Mouse (Mus musculus): ENCODE measurements around the gene Ankrd49. TPM values are rescaled to one million over a fixed set of nuclear protein-coding genes. Genes with fewer than 3 reads are reported as not detected.

Gene Ankrd49
- total RNA-seq (2021) = 1 to 10 TPM; 7.4 to 7.6 TPM
- long read RNA-seq, experiment 1, partial matches to known transcripts = 0 of 1 reads
- long read RNA-seq, experiment 1, other reads (novel, unspliced or antisense) = 0 of 1 reads
- long read RNA-seq, experiment 2 = 0 reads

DNA sequence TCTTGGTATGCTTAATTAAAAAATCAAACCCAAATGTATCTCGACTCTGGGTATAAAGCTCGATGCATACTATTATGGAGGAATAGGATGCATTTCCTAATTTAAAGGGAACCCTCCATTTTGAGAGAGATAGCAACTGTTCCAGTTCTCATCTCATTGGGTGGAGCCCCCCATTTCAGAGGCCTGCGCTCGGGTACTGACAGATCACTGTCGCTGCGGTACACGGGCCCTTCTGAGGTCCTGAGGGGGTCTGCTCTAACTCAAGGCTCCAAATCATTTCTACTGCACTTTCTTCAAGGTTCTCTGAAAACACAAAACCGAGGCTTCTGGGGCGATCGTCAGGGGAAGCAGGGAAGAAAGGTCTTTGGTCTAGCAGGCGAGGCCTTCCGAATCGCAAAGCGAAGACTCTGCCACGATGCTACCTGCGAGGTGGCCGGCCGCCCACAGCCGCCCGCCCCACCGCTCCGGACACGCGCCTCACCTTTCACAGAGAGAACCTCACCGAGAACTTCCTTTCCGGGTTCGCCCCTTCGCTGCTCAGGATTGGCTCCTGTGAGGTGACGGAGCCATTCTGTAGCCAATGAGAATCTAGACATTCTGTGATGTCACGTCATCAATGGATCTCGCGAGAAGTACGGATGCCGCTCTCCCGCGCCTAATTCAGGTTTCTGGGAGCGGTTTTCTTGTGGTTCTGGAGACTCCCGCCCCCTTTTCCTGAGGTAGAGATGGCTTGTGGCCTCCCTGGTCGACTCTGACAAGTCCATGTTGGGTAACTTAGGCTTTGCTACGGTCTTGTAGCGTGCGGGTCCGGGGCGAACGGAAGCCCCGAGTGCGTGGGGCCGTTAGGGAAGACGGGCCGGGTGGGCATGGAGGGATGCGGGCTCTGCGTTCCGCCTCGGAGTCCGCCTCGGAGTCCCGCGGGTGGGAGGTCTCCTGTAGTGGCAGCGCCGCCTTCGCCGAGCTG is at the start of gene Ankrd49, which contains the start of gene Mre11a:
Ankrd49 (minus strand) TSS at position 818 of the 964 bp plus-strand sequence.
Mre11a (plus strand) TSS at position 616 of the 964 bp plus-strand sequence.
- DNase-seq (ENCODE audit: low spot score) = peak; percentile 96

- DNase-seq (ENCODE audit: low spot score) = no peak
These were observed 47.4 kb upstream of the Ankrd49 start for GRCm38 (mm10) chr9:14832046-14832445.

DNA sequence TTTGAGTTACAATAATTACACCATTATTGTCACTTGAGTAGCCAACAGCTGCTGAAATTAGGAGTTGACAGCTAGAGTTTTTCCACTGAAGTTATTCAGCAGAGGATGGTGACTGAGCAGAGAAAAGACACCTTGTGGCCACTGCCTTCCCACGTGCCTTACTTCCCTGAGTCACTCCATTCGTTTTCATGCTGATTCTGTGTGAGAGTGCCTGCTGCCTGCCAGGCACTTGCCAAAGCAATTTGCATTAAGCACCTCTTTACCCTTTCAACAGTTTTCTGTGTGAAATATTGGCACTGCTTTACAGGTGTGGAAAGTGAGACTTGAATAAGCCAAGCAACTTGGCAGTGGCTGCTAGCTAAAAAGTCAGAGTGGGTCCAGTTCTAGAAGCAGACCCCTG is 43.2 kb upstream of the Ankrd49 start:
- DNase-seq (ENCODE audit: low spot score) = no peak

DNA sequence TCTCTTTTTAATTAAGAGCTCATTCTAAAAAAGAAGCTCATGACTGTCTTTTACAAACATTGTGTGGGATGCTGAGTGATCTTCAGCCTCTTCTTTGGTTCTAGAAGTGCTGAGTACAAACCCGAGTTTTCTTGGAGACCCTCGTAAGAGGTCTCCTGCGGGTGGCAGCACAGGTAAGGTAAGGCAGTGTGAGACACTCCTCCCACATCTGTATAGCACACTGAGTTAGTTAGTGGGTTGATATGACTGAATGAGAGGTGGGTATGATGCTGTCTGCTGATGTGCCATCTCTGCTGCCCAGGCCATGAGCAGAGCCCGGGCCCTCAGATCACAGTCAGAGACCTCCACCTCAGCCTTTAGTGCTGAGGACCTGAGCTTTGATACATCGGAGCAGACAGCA is 40.2 kb upstream of the Ankrd49 start:
- DNase-seq (ENCODE audit: low spot score) = no peak

- DNase-seq (ENCODE audit: low spot score) = no peak
These were observed 36.7 kb upstream of the Ankrd49 start for GRCm38 (mm10) chr9:14821396-14821795.

DNA sequence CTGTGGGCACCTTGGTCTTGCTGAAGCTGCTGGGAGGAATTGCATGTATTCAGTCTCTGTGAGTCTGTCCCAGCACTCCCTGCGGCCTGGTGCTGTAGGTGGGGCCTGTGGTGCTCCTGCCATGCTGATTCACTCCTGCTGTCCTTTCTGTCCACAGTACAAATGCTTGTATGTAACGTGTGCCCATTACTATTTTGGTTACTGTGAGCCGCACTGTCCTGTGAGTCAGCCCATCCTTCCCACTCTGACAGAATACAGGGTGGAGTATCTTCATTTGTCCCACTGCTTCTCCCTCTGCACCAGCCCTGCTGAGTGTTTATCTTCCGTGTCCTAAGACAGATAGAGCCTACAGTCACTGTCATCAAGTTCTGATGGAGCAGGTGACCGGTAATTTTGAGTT is 25.5 kb upstream of the Ankrd49 start:
- no peak for DNase-seq (ENCODE audit: low spot score)

DNA sequence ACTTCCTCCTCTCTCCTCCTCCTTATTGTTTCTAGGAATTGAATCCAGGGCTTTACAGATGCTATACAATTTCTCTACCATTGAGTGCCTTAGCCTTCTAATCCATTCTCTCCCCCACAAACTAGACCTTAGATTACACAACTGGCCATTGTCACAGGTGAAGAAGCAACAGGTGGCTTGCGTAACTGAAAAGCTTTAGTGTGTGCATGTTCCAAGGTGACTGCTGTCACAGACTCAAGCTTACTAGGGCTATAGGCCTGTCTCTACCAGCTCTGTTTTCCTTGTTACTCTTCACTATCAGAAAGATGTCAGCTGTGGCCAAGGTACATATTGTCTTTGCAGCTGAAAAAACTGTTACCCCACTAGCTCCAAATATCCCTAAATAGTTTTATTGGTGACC is 22.1 kb upstream of the Ankrd49 start:
- DNase-seq (ENCODE audit: low spot score) = no peak

GRCm38 (mm10) chr9:14805714-14806113 is 21.1 kb upstream of the Ankrd49 start:
- DNase-seq (ENCODE audit: low spot score) = no peak

DNA sequence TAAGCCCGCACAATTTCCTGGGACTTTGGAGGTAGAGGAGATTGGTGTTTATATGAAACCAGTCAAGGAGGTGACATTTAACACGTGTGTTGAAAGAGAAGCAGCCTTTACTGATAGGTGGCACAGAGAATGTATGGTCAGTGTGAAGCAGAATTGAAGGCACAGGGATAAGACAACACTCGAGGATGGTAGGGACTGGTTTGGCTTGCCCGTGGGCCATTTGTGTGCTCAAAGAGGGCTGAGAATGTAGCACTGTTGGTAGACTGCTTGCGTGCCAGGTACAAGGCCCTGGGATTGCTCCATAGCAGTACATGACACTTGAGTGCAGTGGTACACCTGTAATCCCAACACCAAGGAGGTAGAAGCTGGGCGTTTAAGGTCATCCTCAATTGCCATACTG is 2.7 kb upstream of the Ankrd49 start:
- DNase-seq (ENCODE audit: low spot score) = no peak

DNA sequence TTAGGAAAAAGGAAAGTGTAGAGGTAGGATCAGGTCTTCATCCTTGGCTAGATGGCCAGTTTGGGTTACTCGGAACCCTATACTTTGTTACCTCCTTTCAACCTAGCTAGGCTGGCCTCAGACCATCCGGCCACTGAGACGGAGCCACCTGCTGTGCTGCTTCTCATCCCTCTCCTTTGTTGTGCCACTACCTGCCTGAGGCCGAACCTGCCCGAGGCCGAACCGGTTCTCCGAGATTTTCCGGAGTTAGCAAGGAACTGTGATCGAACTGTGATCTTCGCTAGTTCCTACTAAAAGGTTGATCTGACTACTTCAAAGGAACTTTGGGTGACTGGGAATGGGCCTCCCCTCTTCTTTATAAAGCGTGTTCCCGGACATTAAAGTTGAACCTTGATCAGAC is 6.3 kb downstream of the Ankrd49 start:
- DNase-seq (ENCODE audit: low spot score) = no peak

DNA sequence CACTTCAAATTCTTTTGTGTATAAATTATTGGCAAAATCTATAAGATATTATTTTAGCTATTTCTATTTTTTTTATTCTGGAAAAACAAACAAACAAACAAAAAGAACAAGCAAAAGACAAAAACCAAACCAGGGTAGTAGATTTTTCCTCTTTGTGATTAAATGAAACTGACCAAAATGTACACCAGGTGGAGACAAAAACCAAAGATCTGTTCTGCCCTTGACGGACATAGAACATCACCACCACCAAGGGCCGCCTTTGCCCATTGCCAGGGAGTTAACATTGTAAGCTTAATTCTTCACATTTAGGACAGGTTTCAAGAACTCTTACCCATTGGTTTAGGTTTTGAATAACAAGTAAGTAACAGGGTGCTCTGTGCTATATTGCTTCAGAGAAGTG is 10.8 kb downstream of the Ankrd49 start:
- DNase-seq (ENCODE audit: low spot score) = no peak

DNA sequence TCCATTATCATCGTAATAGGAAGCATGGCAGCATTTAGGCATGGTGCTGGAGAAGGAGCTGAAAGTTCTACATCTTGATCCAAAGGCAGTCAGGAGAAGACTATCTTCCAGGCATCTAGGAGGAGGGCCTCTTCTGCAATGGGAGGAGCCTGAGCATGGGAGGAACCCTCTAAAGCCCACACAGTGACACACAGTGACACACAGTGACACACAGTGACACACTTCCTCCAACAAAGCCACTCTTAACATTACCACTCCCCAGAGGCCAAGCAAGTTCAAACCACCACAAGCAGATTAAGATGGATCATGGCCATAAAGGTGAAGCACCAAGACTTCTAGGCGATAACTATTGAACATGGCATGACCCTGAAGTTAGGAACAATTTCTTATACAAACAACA is 12.6 kb downstream of the Ankrd49 start:
- DNase-seq (ENCODE audit: low spot score) = no peak

DNA sequence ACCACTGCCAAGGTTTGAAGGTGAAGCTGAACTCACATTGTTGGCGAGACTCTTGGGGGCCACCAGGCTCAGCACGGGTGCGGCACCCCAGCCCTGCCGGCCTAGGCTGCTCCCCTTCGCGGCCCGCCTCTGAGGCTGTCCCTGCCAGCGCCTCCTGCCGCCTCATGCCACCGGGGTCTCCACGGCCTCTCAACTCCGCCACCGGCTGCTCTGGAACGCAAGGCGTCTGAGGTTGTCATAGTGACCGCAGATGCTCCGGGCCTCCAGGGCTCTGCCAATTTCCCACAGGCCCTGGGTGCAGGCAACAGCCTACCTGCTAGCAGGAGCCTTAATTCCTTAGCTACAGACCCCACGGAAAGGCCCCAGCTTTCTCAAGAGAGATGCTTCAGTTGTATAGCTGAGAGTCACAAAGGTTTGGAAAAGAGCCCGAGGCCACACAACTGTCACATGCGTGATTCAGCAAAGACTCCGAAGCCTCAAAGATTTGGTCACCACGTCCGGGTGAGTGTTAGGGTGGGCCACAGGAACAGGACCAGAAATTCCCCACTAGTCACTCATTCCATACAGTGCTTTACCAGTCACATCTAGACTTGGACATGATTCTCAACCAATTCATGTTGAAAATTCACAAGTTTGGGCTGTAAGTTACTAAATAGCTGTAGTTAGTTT is 13.7 kb downstream of the Ankrd49 start, which contains the start of gene 1700012B09Rik:
1700012B09Rik (minus strand) TSS at position 228 of the 669 bp plus-strand sequence.
- no peak for DNase-seq (ENCODE audit: low spot score)

- DNase-seq (ENCODE audit: low spot score) = no peak
These were observed 14.8 kb downstream of the Ankrd49 start for GRCm38 (mm10) chr9:14769811-14770210.

DNA sequence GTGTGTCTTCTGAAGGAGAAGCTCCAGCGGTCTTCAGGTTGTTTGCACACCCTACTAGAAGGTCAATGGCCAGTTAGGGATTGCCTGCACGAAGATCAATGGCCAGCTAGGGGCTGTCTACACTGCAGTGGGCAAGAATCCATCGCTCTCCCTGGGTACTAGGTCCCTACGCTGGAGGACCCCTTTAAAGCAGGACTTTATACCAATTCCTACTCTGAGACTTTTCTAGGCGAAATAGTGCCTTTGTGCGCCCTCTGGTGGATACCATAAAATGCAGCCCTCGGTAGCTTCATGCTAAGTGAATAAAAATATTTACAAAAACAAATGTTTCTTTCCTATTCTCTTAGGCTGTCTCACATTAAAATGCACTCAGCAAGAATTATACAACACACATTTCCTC is 19.9 kb downstream of the Ankrd49 start:
- peak; percentile 36 for DNase-seq (ENCODE audit: low spot score)

GRCm38 (mm10) chr9:14759261-14759660 is 25.4 kb downstream of the Ankrd49 start:
- DNase-seq (ENCODE audit: low spot score) = no peak

- no peak for DNase-seq (ENCODE audit: low spot score)
These were observed 26.1 kb downstream of the Ankrd49 start for GRCm38 (mm10) chr9:14758590-14758989.

- DNase-seq (ENCODE audit: low spot score) = no peak
These were observed 30.2 kb downstream of the Ankrd49 start for GRCm38 (mm10) chr9:14754469-14754868.

- DNase-seq (ENCODE audit: low spot score) = no peak
These were observed 30.7 kb downstream of the Ankrd49 start for GRCm38 (mm10) chr9:14753947-14754346.

DNA sequence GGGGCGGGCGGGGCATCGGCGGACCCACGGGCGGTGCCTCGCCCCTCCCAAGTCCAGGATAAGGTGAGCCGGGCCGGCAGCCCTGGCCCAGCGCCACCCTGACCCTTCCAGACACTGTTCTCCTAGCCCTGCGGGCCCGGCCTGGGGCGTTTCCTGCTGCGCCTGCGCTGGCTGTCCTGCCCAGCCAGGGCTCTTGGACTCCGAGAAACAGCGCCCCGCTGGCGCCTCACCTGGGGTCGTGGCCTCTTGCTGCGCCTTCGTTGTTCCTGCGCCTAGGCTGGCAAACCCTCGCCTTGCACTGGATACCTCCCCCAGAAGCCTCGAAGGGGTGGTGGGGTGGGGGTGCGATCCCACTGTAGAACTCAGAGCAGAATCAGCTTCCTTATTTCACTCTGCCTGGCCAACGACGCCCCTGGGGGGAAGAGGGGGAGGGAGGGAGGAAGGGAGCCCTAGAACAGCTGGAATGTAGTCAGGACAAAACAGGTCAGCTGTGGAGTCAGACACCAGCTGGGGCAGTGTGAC is 32.6 kb downstream of the Ankrd49 start, which contains the start of gene Fut4:
Fut4 (minus strand) TSS at position 393 of the 522 bp plus-strand sequence.
- peak; percentile 21 for DNase-seq (ENCODE audit: low spot score)

DNA sequence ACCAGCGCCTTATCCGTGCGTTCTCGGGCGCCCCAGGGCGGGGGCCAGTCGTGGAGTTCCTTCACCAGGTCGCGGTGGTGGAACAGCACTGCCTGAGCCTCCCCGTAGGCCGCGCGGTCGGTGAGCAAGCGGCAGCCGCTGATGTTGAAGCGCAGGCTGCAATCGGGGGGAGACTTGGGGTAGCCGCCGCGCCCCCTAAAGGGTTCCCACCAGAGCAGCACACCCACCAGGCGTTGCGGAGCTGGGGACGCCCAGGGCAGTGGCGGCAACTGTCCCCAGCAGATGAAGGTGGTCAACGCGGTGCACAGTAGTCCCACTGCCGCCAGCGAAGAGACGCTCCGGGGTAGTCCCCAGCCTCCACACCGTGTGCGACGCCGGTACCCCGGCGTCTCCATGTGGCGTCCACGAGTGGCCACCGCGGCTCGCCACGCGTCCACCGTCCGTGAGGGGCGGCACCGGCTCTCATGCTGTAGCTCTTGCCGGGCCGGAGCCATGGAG is 33.1 kb downstream of the Ankrd49 start:
- no peak for DNase-seq (ENCODE audit: low spot score)
